Mouse (Mus musculus) thymus, postnatal 0 days (tissue): ENCODE data around the gene Kazn. TPM values are rescaled to one million over a fixed set of nuclear protein-coding genes. Genes with fewer than 3 reads are reported as not detected.
A peak's percentile ranks its signal among the peaks of the same experiment; 100 is the strongest.

ENCODE experiments used
- DNase-seq: peaks from one replicate; pipeline ENCODE4 v3.0.0-alpha.2; 2015; ENCODE audit warnings: low spot score
- polyA plus RNA-seq: library from polyadenylated mRNA; unstranded; fragments of >200 nt; fragmentation: Nextera tagmentation; extraction: Ambion mirVana; gene quantifications from 2 replicates; pipeline ENCODE4 v1.2.1, GENCODE M21; 2015

Gene Kazn
- 7.2 TPM in 2 replicates for polyA plus RNA-seq

DNA sequence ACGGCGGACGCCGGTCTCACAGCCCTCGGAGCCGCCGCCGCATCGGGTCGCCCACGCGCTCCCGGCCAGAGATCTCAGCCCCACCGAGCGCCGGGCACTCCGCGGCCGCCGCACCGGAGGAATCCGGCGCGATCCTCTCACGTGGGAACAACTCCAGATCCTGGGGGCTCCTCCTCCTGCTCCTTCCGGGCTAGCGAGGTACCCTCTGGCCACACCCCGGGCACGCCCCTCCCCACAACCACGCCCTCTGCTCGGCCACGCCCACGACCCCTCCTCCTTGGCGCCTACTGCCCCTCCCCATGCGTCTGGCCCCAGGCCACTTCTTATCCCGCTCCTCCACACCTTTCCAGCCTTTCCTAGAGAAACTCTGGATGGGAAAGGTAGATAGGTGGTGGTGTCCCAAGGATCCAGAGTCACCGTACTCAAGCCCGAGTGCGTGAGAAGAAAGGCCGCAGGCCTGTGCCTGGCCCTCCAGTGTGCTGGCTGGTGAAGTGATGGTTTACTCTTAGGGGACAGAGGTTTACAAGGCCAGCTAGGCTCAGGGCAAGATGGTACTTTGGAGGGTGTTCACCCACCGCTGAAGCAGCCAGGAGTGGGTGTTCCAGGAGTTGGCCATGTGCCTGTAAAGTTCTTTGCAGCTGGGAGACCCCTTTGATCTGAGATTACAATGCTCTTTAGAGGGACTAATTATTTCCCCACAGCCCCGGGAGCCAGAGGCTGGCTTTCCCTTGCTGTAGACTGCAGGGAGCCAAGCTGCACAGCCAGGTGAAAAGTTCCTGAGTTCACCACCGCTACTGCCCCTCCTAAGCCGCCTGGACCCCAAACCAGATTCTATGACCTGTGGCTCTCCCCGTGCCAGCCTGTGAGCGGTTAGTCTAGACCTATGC lies at the start of gene Kazn:
Gene Kazn, minus strand, starts transcription at position 162 of the 887 bp plus-strand sequence.
- peak; percentile 64 for DNase-seq

GRCm38 (mm10) chr4:142285471-142285870 lies 46.3 kb upstream of the Kazn start:
- DNase-seq: no peak

- no peak for DNase-seq
These were observed 44.7 kb upstream of the Kazn start for GRCm38 (mm10) chr4:142283867-142284266.

- no peak for DNase-seq
These were observed 39.0 kb upstream of the Kazn start for GRCm38 (mm10) chr4:142278197-142278575.

- no peak for DNase-seq
These were observed 38.4 kb upstream of the Kazn start for GRCm38 (mm10) chr4:142277481-142278196.

DNA sequence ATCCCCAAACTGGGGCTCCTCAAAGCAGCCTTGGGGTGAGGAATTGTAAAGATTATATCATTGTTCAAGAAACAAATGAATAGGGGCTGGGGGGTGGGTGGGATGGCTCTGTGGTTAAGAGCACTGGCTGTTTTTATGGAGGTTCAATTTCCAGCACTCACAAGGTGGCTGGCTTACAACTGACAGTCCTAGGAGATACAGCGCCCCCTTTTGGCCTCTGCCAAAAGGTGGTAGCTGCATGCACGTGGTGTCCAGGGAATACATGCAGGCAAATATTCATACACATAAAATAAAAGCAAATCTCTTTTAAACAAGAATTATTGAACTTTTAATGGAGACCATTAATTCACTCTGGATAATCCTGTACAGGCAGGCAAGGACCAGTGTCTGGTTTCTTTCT lies 36.0 kb upstream of the Kazn start:
- DNase-seq: no peak

DNA sequence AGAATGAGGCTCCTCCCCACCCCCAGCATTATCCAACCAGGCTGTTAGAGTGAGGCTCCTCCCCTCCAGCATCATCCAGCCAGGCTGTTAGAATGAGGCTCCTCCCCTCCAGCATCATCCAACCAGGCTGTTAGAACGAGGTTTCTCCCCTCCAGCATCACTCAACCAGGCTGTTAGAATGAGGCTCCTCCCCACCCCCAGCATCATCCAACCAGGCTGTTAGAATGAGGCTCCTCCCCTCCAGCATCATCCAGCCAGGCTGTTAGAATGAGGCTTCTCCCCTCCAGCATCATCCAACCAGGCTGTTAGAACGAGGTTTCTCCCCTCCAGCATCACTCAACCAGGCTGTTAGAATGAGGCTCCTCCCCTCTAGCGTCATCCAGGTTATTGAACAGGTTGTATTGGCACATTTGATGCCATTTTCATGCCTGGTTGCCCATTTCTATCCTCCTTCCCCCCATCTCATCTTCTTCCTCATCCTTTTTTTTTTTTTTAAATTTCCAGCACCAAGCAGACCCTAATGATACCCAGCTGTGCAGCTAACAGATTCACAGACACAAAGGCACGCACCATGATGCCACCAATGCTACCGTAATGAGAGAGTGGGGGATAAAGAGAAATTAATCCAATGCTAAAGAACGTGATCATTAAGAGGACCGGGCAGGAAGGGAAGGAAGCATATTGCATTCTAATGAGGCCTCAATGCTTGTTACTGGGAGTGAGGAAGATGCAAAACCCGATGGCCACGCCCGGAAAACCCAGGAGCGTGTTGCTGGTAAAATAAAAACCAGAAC lies 35.4 kb upstream of the Kazn start:
- DNase-seq: no peak

- no peak for DNase-seq
These were observed 32.3 kb upstream of the Kazn start for GRCm38 (mm10) chr4:142271506-142271905.

GRCm38 (mm10) chr4:142267832-142268231 lies 28.6 kb upstream of the Kazn start:
- DNase-seq: no peak

GRCm38 (mm10) chr4:142267348-142267819 lies 28.2 kb upstream of the Kazn start:
- DNase-seq: no peak

GRCm38 (mm10) chr4:142264335-142264734 lies 25.1 kb upstream of the Kazn start:
- no peak for DNase-seq

DNA sequence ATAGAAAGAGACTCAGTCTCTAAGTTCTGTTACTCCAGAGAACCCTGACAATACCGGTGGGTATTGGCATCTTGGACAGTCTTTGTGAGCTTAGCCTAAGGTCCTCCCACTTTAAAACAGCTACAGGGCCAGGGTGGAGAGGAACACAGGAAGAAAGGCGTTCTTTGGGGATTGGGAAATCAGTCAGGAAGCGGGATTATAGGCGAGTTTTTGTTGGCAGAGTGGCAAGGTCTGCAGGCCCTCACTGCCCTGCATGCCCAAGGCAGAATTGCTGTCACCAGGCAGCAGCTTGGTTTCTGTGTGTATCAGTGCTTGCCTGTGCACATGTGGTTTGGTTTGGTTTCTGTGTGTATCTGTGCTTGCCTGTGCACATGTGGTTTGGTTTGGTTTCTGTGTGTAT lies 22.5 kb upstream of the Kazn start:
- DNase-seq: no peak

DNA sequence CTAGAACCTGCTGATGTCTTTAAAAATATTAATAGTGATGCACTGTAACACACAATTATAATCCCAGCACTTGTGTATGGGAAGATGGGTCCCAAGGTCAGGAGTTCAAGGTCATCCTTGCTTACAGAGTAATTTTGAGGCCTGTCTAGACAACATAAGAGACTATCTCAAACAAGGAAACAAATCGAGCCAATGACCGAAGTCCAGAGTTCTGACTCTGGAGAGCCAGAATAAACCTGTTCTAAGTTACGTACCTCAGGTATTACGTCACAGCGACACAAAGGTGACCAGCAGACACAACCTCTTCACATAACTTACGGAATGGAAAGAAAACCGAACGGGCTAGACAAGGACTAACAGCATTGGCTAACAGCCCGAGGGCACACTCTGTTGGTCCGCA lies 19.5 kb upstream of the Kazn start:
- no peak for DNase-seq

DNA sequence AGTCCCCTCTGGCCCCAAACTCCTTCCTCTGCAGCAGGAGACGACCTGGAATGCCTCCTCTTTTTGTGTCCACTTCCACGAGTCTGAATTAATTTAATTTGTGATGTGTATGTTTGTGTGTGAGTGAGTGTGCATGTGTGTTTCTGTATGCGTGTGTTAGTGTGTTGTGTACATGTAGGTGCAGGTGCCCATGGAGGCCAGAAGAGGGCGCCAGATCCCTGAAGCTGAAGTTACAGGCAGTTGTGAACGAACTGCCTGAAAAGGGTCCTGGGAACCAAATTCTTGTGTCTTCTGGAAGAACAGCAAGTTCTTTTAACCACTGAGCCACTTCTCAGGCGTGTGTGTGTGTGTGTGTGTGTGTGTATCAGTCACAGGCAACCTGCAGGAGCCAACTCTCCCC lies 14.9 kb upstream of the Kazn start:
- DNase-seq: no peak

DNA sequence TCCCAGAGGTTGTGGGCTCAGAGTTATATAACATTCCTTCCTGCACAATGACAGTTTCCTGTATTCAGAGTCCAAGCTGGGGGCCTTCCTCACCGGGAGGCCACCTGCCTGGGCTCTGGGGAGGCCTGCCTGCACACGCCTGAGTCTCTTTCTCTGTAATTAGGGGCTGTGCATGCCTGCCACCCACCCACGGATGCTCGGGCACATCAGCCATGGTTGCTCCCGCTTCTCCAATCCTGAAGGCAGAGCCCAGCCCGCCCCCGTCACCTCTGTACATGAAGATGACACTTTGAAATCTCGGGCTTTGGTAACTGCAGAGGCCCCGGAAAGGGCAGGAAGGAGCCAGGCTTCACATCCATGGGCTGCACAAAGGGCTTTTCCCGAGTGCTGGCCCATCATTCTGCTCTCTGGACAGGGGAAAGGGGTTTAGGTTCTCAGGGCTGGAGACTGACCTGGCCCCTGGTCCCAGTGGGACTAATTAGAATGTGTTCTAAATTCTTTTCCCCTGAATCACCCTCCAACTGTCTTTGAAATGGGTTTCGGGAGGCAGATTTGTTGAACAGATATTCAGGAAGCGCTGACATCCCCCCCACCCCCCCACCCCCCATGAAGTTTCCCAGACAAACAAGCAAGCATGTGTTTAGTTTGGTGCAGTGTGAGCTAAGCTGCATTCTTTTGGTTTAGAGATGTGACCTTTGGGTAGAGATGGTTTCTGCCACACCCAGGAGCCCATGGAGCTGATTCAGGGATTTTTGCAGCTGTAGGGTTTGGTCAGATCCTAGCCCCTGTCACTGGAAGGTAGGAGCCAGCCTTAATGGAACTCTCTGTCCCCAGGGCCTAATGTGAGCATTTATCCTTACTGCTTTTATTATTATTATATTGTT lies 12.5 kb upstream of the Kazn start:
- no peak for DNase-seq

GRCm38 (mm10) chr4:142250054-142250453 lies 10.9 kb upstream of the Kazn start:
- DNase-seq: no peak

DNA sequence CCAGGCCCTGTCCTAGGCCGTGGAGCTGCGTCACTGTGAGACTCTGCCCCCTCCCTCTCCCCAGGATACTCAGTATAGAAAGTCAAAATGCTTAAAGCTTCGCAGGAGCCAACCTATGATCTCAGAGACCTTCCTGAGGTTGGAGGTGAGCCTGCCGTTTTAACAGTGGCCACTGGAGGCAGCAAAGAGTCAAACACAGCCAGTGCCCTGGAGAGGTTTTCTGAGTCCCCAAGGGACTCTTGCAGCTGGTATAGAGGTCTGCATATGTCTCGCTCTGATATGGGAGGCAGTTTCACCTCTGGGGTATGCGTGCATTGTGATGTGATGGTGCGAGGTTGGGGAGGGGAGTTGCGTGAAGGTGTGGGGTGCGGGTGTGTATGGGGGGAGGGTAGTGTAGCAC lies 10.2 kb upstream of the Kazn start:
- DNase-seq: peak; percentile 63

- DNase-seq: peak; percentile 77
These were observed 9.2 kb upstream of the Kazn start for GRCm38 (mm10) chr4:142248426-142248825.

- DNase-seq: no peak
These were observed 7.5 kb upstream of the Kazn start for GRCm38 (mm10) chr4:142246698-142247097.

DNA sequence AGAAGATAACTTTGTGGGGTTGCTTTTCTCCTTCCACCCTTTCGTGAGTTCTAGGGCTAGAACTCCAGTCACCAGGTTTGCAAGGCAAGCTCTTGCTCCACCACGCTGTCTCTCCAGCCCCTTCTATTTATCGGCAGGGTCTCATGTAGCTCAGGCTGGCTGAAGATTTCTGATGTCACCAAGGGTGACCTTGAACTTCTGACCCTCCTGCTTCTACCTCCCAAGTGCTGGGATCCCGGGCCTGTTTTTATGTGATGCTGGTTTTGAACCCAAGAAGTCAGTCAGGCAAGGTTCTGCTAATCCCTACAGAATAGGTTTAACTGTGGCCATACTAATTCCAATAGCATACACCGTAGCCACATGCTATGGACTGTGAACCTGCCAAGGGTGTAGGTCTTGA lies 5.4 kb upstream of the Kazn start:
- DNase-seq: no peak
